Mouse (Mus musculus): Measurements from ENCODE around the gene Lama1.

- TF ChIP-seq MAFK (IDR thresholded peaks at IDR 0.05; ENCODE audit: insufficient read depth, low read depth, low read length) (no peak), CHD2 (IDR thresholded peaks at IDR 0.05; ENCODE audit: low read depth, low read length) (no peak)
Measured at GRCm38 (mm10) chr17:67735722-67736121, 38.7 kb downstream of the Lama1 start.
